Mouse (Mus musculus): ENCODE data around the gene Nudt15. TPM values are rescaled to one million over a fixed set of nuclear protein-coding genes. Genes with fewer than 3 reads are reported as not detected.
"Not testable (repeated sequence)": the region's sequence is repeated elsewhere in the genome, so short reads cannot be mapped to it uniquely, and the experiment has no call there.

The Nudt15 gene
- 1 to 10 TPM; 4.4 to 5.3 TPM for total RNA-seq (2021)
- long read RNA-seq, experiment 1, partial matches to known transcripts, result 10 of 12 reads
- long read RNA-seq, experiment 1, other reads (novel, unspliced or antisense), result 2 of 12 reads
- long read RNA-seq, experiment 2, partial matches to known transcripts, result 11 of 11 reads
- long read RNA-seq, experiment 2, other reads (novel, unspliced or antisense), result 0 of 11 reads

GRCm38 (mm10) chr14:73548051-73548450 is at the start of gene Nudt15:
Nudt15 (minus strand) TSS chr14:73548242.
- no peak for DNase-seq (ENCODE audit: low spot score)

- no peak for DNase-seq (ENCODE audit: low spot score)
Observed at GRCm38 (mm10) chr14:73592166-73592565, 44.1 kb upstream of the Nudt15 start.

- no peak for DNase-seq (ENCODE audit: low spot score)
Observed at GRCm38 (mm10) chr14:73588080-73588479, 40.0 kb upstream of the Nudt15 start.

- no peak for DNase-seq (ENCODE audit: low spot score)
Observed at GRCm38 (mm10) chr14:73576336-73576735, 28.3 kb upstream of the Nudt15 start.

- DNase-seq (ENCODE audit: low spot score), result no peak
Observed at GRCm38 (mm10) chr14:73574053-73574452, 26.0 kb upstream of the Nudt15 start.

- DNase-seq (ENCODE audit: low spot score), result no peak
Observed at GRCm38 (mm10) chr14:73571143-73571542, 23.1 kb upstream of the Nudt15 start.

GRCm38 (mm10) chr14:73569831-73570230 is 21.8 kb upstream of the Nudt15 start:
- DNase-seq (ENCODE audit: low spot score), result not testable (repeated sequence)

- peak; percentile 10 for DNase-seq (ENCODE audit: low spot score)
Observed at GRCm38 (mm10) chr14:73553122-73553696, 5.2 kb upstream of the Nudt15 start.

GRCm38 (mm10) chr14:73552341-73553121 is 4.5 kb upstream of the Nudt15 start:
- peak; percentile 96 for DNase-seq (ENCODE audit: low spot score)

GRCm38 (mm10) chr14:73551164-73551563 is 3.1 kb upstream of the Nudt15 start:
- no peak for DNase-seq (ENCODE audit: low spot score)

GRCm38 (mm10) chr14:73550732-73551131 is 2.7 kb upstream of the Nudt15 start:
- no peak for DNase-seq (ENCODE audit: low spot score)

- no peak for DNase-seq (ENCODE audit: low spot score)
Observed at GRCm38 (mm10) chr14:73550291-73550690, 2.2 kb upstream of the Nudt15 start.

- no peak for DNase-seq (ENCODE audit: low spot score)
Observed at GRCm38 (mm10) chr14:73547034-73547433, 1.0 kb downstream of the Nudt15 start.

- DNase-seq (ENCODE audit: low spot score), result no peak
Observed at GRCm38 (mm10) chr14:73543781-73544180, 4.3 kb downstream of the Nudt15 start.

- DNase-seq (ENCODE audit: low spot score), result no peak
Observed at GRCm38 (mm10) chr14:73535641-73536040, 12.4 kb downstream of the Nudt15 start.

GRCm38 (mm10) chr14:73533755-73534465 is 14.1 kb downstream of the Nudt15 start:
- DNase-seq (ENCODE audit: low spot score), result no peak

GRCm38 (mm10) chr14:73528661-73529060 is 19.4 kb downstream of the Nudt15 start:
- not testable (repeated sequence) for DNase-seq (ENCODE audit: low spot score)

GRCm38 (mm10) chr14:73524766-73525448 is 23.1 kb downstream of the Nudt15 start, which contains the start of gene Sucla2:
Sucla2 (plus strand) TSS chr14:73525319.
- DNase-seq (ENCODE audit: low spot score), result peak; percentile 94

GRCm38 (mm10) chr14:73524136-73524535 is 23.9 kb downstream of the Nudt15 start:
- no peak for DNase-seq (ENCODE audit: low spot score)

- peak; percentile 95 for DNase-seq (ENCODE audit: low spot score)
Observed at GRCm38 (mm10) chr14:73509765-73510423, 38.1 kb downstream of the Nudt15 start, which contains the start of gene Med4. Med4 (plus strand) TSS chr14:73510025.

Measured in gastrocnemius, adult 18-20 months (tissue).